Mouse (Mus musculus): ENCODE results near the gene Syt1. TPM values are rescaled to one million over a fixed set of nuclear protein-coding genes. Genes with fewer than 3 reads are reported as not detected.

Syt1 gene
- total RNA-seq, 4 experiments from 2014 or later: 0.07 to 0.21 (median 0.17) TPM

- DNase-seq (ENCODE audit: low spot score in 2 of 2): no peak
These were observed 429.0 kb downstream of the Syt1 start for GRCm38 (mm10) chr10:108581555-108582396.

GRCm38 (mm10) chr10:108580786-108581420, 429.9 kb downstream of the Syt1 start:
- no peak for DNase-seq (ENCODE audit: low spot score in 2 of 2)

GRCm38 (mm10) chr10:108579396-108579795, 431.4 kb downstream of the Syt1 start:
- DNase-seq (ENCODE audit: low spot score in 2 of 2): no peak

GRCm38 (mm10) chr10:108577611-108578010, 433.2 kb downstream of the Syt1 start:
- DNase-seq (ENCODE audit: low spot score in 2 of 2): no peak

DNA sequence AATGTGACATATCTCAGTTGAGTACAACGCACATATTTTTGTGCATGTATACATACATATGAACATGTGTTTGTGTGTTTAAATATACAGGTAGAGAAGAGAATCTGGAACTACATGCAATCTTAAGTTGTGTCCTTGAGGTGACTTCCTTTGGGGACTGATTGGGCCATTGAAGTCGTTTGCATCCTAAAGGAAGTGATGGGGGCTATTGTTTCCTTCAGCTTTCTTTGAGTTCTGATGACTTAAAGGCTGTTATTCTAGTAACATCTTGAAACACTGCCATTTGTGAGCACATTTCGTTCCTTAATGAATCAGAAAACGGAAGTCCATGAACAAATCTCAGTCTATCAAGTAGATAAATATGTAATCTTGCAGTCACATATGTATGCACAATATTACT, 438.0 kb downstream of the Syt1 start:
- DNase-seq (ENCODE audit: low spot score in 2 of 2): no peak

DNA sequence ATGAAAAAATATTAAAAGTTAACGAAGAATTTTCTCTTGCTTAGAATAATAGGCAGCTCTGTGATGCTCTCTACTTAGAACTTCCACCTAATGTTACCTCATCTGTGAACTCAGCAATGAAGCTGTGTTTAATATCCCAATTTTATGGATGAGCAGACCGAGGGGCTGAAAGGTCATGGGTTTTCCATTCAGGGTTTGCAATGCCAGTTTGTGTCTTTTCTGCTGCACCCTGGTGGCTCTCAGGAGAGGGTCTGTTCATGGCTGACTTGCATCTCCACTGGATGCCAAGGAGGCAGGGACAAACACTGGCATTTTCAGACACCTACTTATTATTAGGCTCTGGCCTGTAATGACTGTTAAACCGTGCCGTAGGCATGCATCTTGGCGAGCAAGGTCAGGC, 439.7 kb downstream of the Syt1 start:
- no peak for DNase-seq (ENCODE audit: low spot score in 2 of 2)

DNA sequence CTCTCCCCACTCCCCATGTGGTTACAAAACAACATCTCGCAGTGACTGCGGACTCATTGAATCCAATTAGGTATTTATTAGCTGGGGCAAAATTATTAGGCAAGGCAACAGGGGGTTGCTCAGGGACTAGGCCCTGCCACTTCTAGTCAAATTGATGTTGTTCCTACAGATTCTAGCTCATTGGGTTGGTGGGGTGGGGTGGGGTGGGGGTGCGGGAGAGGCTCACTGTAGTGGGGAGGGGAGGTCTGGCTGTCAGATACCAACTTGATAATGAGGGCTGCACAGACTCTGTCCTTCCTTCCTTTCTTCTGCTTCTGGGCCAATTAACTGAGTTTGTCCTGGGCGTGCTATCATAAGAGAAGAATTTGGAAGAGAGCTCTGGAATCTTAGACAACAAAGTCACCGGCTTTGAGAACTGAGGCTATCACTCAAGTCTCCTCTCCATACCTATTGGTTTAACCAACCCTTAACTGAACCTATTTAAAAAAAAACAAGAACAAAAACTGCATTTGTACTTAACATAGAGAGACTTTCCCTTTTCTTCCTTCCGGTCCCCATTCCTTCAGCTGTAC, 441.1 kb downstream of the Syt1 start:
- no peak for DNase-seq (ENCODE audit: low spot score in 2 of 2)

DNA sequence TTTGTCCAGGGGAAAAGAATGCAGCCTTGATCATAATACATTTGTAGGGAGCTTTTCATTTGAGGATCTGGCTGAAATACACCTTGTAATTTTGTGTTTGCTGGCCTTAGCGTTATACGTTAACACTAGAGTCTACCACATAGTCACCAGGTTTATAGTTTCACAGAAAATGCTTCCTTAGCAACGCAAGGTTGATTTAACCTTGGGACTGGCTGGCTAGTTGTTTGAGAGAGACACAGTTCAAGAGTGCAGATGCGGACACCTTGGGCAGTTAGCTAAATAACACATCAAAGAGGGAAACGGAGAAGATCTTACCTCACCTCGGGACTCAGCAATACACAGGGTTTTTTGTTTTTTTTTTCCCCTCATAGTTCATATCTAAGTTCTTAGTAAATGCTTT, 441.9 kb downstream of the Syt1 start:
- no peak for DNase-seq (ENCODE audit: low spot score in 2 of 2)

GRCm38 (mm10) chr10:108568136-108568535, 442.6 kb downstream of the Syt1 start:
- no peak for DNase-seq (ENCODE audit: low spot score in 2 of 2)

- no peak for DNase-seq (ENCODE audit: low spot score in 2 of 2)
These were observed 443.3 kb downstream of the Syt1 start for GRCm38 (mm10) chr10:108567456-108567855.

GRCm38 (mm10) chr10:108559607-108559908, 451.2 kb downstream of the Syt1 start:
- DNase-seq (ENCODE audit: low spot score in 2 of 2): no peak

DNA sequence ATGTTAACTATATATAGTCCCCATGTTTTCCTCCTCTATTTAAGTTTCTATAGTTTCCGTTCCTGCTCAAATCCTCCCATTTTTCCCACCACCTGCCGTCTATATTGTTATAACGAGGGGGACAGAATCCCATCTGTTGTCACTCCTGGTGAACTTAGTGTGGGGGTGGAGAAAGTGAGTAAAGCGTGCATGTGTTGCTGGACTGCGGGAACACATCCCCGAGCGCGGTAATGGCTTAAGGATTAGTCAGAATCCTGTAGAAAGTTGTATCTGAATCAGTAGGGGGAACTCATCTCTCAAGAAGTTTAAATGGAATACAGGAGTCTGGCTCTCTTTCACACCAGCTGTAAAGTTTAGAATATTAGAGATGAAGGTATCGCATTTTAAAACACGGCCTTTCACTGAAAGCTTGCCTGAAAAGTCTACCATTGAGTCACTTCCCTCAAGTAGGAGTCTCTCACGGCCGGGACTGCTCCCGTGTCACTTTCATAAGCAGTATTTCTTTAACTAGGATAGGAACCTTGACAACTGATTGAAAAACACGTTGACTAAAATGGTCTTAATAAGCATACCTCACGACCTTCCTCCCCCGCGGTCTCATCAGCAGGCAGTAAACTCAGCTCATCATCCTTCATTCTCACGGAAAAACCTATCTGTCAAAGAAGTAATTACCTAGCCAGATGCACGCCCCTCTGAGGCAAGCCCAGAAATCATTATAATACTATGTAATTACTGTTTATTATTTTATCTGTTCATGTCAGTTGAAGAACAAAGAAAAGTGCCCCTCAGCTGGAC, 451.8 kb downstream of the Syt1 start:
- DNase-seq (ENCODE audit: low spot score in 2 of 2): no peak

GRCm38 (mm10) chr10:108552544-108552943, 458.2 kb downstream of the Syt1 start:
- no peak for DNase-seq (ENCODE audit: low spot score in 2 of 2)

- no peak for DNase-seq (ENCODE audit: low spot score in 2 of 2)
These were observed 465.1 kb downstream of the Syt1 start for GRCm38 (mm10) chr10:108545715-108546114.

DNA sequence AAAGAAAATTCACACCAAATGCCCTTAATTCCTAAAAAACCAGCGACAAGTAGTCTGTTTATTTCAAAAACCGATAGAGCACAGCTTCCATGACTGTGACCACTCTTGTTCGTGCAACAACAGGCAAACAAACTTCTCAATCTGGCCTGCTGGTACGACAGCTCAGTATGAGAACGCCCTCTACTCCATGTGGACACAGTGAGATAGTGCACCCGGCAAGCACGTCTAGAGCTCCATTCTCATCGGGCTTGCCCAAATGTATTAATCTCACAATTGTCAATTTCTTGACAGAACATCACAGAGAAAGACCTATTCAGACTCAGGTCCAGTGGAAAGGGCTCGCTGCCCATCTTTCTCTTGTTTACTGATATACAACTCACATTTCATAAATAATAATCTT, 469.2 kb downstream of the Syt1 start:
- DNase-seq (ENCODE audit: low spot score in 2 of 2): no peak

GRCm38 (mm10) chr10:108538546-108538945, 472.2 kb downstream of the Syt1 start:
- no peak for DNase-seq (ENCODE audit: low spot score in 2 of 2)

GRCm38 (mm10) chr10:108537641-108538040, 473.1 kb downstream of the Syt1 start:
- no peak for DNase-seq (ENCODE audit: low spot score in 2 of 2)

DNA sequence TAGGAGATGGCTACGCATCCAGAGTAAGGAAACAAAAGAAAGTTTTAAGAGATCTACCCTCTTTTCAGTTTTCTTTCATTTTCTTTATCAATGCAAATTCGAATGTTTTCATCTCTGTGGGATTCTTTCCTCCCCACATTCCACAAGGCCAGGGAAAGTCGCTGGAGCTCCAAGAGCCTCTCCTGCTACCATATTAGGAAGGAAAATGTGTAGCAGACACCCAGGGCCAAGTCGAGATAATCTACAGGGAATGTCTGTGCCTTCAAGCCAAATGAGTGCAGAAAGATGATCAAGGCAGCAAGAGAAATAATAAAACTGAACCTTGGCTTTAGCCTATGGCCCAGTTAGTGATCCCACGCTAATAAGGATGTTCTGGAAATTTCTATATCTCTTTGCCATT, 474.9 kb downstream of the Syt1 start:
- DNase-seq (ENCODE audit: low spot score in 2 of 2): no peak

DNA sequence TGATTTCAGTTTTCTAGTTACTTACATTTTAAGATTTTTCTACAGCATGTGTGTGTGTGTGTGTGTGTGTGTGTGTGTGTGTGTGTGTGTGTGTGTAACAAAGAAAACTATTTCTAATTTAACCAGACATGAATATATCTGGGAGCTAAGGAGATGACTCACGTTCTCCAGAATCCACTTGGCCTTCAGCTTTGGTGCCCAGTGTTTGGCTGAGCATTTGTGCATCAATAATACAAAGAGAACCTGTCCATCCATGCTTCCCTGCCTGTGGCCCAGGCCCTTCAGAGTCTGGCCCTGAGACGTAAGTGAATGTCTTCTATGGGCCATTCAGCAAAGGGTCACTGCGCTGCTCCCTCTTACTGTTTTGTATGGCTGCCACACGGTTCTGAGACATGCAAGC, 476.7 kb downstream of the Syt1 start:
- DNase-seq (ENCODE audit: low spot score in 2 of 2): no peak

GRCm38 (mm10) chr10:108532916-108533315, 477.9 kb downstream of the Syt1 start:
- DNase-seq (ENCODE audit: low spot score in 2 of 2): no peak

DNA sequence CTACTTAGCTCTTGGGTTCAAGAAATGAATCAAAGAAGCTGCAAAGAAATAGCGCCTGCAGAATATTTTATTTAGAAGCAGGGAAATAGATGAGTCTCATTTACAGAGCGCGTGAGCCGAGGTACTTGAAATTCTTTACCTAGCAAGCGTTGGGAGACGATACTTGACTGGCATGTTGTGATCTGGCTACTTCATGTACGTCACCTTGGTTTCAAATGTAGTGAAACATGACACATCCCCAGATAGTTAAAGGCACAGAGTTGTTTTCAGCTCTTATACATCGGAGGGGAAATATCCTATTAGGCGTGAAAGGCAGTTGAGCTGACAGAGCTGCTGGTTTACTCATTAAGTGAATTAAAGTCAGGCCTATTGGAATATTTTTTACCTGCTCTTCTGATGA, 478.5 kb downstream of the Syt1 start:
- no peak for DNase-seq (ENCODE audit: low spot score in 2 of 2)

GRCm38 (mm10) chr10:108531641-108532040, 479.1 kb downstream of the Syt1 start:
- DNase-seq (ENCODE audit: low spot score in 2 of 2): no peak
